Mouse (Mus musculus) forebrain, postnatal 0 days (tissue): ENCODE measurements around the gene Cxcl17. TPM values are rescaled to one million over a fixed set of nuclear protein-coding genes. Genes with fewer than 3 reads are reported as not detected.
A peak's percentile ranks its signal among the peaks of the same experiment; 100 is the strongest.

Experiments used
- ATAC-seq: fragments of 200-750 bp; cut with Nextera tagmentation; 2 replicates; pipeline ENCODE4 v1.8.0; 2017; ENCODE audit warnings: mild to moderate bottlenecking, moderate library complexity
- DNase-seq: peaks from one replicate; pipeline ENCODE4 v3.0.0-alpha.2; 2015
- H3K27ac ChIP-seq: fragments of 300-500 bp; sonication (generic); 2 replicates; pipeline ENCODE4 v1.5.1; 2014; ENCODE audit warnings: low read depth, mild to moderate bottlenecking, antibody characterized with exemption, low read length, moderate library complexity, mixed read lengths
- H3K27me3 ChIP-seq: fragments of 300-500 bp; sonication (generic); 2 replicates; pipeline ENCODE4 v1.6.1; 2014; ENCODE audit warnings: mild to moderate bottlenecking, low read length, mixed read lengths; ENCODE audit not compliant: insufficient read depth
- H3K36me3 ChIP-seq: fragments of 300-500 bp; sonication (generic); 2 replicates; pipeline ENCODE4 v1.6.1; 2014; ENCODE audit warnings: mild to moderate bottlenecking, moderate library complexity; ENCODE audit not compliant: insufficient read depth
- H3K4me1 ChIP-seq: fragments of 300-500 bp; sonication (generic); 2 replicates; pipeline ENCODE4 v1.6.1; 2014; ENCODE audit warnings: antibody characterized with exemption; ENCODE audit not compliant: insufficient read depth
- H3K4me2 ChIP-seq: fragments of 300-500 bp; sonication (generic); 2 replicates; pipeline ENCODE4 v1.6.1; 2014; ENCODE audit warnings: low read depth, mild to moderate bottlenecking, moderate library complexity
- H3K4me3 ChIP-seq: fragments of 300-500 bp; sonication (generic); 2 replicates; pipeline ENCODE4 v1.5.1; 2014; ENCODE audit warnings: low read depth, low read length, mixed read lengths
- H3K9ac ChIP-seq: fragments of 300-500 bp; sonication (generic); 2 replicates; pipeline ENCODE4 v1.6.1; 2014; ENCODE audit warnings: mild to moderate bottlenecking
- H3K9me3 ChIP-seq: fragments of 300-500 bp; sonication (generic); 2 replicates; pipeline ENCODE4 v1.6.1; 2016; ENCODE audit warnings: low read length
- CTCF ChIP-seq: sonication (generic); IDR thresholded peaks from 2 replicates; pipeline ENCODE4 v1.5.1; 2016; ENCODE audit warnings: antibody characterized with exemption, control low read depth, low read depth
- WGBS: fragments of 180-500 bp; shearing (Covaris S2); extraction: QIAGEN DNeasy Blood & Tissue Kit; methylation state at CpG from one replicate; pipeline ENCODE4 v1.1.7; 2014; 5-methylcytosine and 5-hydroxymethylcytosine counted together
- polyA plus RNA-seq: library from polyadenylated mRNA; unstranded; fragments of >200 nt; fragmentation: Nextera tagmentation; extraction: Ambion mirVana; gene quantifications from 2 replicates; pipeline ENCODE4 v1.2.1, GENCODE M21; 2015
- total RNA-seq: library from RNA; depleted of rRNA; stranded (reverse); fragments of >200 nt; gene quantifications from 2 replicates; pipeline ENCODE4 v1.2.3, GENCODE M21; 2014

Gene Cxcl17
- total and polyA plus RNA-seq, 2 experiments from 2014 or later = 0.35 TPM; not detected in 1

- Histone ChIP-seq H3K9ac (peak overlapping the region; percentile 1; the same call in 1 of the 2 replicates), H3K4me1 (peaks cover 22% of the 10 kb centered on the region), H3K36me3 (no peaks in the 10 kb centered on the region), H3K4me3 (peak overlapping the region; percentile 65), H3K27ac (peak overlapping the region; percentile 81), H3K4me2 (peak overlapping the region; percentile 65), H3K27me3 (no peaks in the 10 kb centered on the region), H3K9me3 (no peaks in the 10 kb centered on the region)
- TF ChIP-seq CTCF = no peak
- 92% methylated on average over 14 of the region's 14 CpGs for WGBS
- DNase-seq = no peak
- no peak for ATAC-seq
Observed at GRCm38 (mm10) chr7:25396621-25397020, 16.1 kb downstream of the Cxcl17 start.

GRCm38 (mm10) chr7:25395558-25396521 is 16.8 kb downstream of the Cxcl17 start:
- no peaks in the 10 kb centered on the region for H3K9me3 ChIP-seq
- H3K4me2 ChIP-seq = peak overlapping the region; percentile 65
- no peak for TF ChIP-seq CTCF
- no peaks in the 10 kb centered on the region for H3K36me3 ChIP-seq
- DNase-seq (peak; percentile 97), ATAC-seq (peak; percentile 99)
- H3K27ac ChIP-seq = peak overlapping the region; percentile 81
- H3K9ac ChIP-seq = peak overlapping the region; percentile 64
- peak overlapping the region; percentile 65 for H3K4me3 ChIP-seq
- H3K4me1 ChIP-seq = peaks cover 22% of the 10 kb centered on the region
- no peaks in the 10 kb centered on the region for H3K27me3 ChIP-seq
- WGBS = 6% methylated on average over 44 of the region's 52 CpGs

GRCm38 (mm10) chr7:25395186-25395557 is 17.5 kb downstream of the Cxcl17 start:
- Histone ChIP-seq H3K36me3 (no peaks in the 10 kb centered on the region), H3K4me1 (peaks cover 26% of the 10 kb centered on the region), H3K27me3 (no peaks in the 10 kb centered on the region), H3K9me3 (no peaks in the 10 kb centered on the region), H3K4me2 (peak overlapping the region; percentile 65), H3K9ac (peak overlapping the region; percentile 64), H3K27ac (peak overlapping the region; percentile 79), H3K4me3 (peak overlapping the region; percentile 65)
- DNase-seq (no peak), ATAC-seq (peak; percentile 58)
- WGBS = 1% methylated on average over 22 of the region's 22 CpGs
- no peak for TF ChIP-seq CTCF

DNA sequence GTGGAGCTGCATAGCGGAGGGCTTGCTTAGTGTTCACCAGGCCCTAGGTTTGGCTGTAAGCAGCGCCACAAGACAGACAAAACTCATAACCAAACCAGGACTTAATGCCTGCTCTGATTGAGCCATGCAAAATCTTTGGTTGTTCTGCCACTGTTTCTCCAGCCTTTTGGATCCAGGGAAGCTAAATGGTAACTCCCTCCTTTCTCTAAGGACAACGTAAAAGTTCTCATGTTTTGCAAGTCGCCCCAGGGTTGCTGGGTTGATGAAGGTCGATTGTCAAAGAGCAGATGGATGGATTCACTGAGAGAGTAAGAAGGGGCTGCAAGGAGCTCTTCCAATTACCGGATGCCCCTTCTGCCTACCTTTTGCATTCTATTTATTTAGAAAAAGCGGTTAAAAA is 17.9 kb downstream of the Cxcl17 start:
- Histone ChIP-seq H3K4me1 (peaks cover 28% of the 10 kb centered on the region), H3K36me3 (no peaks in the 10 kb centered on the region), H3K4me2 (peak overlapping the region; percentile 65), H3K9ac (peak overlapping the region; percentile 64), H3K4me3 (peak overlapping the region; percentile 65), H3K27ac (peak overlapping the region; percentile 79), H3K9me3 (no peaks in the 10 kb centered on the region), H3K27me3 (no peaks in the 10 kb centered on the region)
- ATAC-seq (no peak), DNase-seq (peak; percentile 25)
- TF ChIP-seq CTCF = no peak
- 17% methylated on average over 7 of the region's 7 CpGs for WGBS

GRCm38 (mm10) chr7:25393451-25394210 is 19.1 kb downstream of the Cxcl17 start:
- peaks cover 28% of the 10 kb centered on the region for H3K4me1 ChIP-seq
- H3K4me3 ChIP-seq = peak overlapping the region; percentile 65; the same call in 1 of the 2 replicates
- DNase-seq (no peak), ATAC-seq (no peak)
- no peak for TF ChIP-seq CTCF
- H3K36me3 ChIP-seq = no peaks in the 10 kb centered on the region
- no peaks in the 10 kb centered on the region for H3K27me3 ChIP-seq
- H3K27ac ChIP-seq = no peak overlapping the region
- H3K9me3 ChIP-seq = no peaks in the 10 kb centered on the region
- H3K9ac ChIP-seq = peak overlapping the region; percentile 64; the same call in 1 of the 2 replicates
- WGBS = 73% methylated on average over 8 of the region's 8 CpGs
- peak overlapping the region; percentile 65 for H3K4me2 ChIP-seq

- no peak for TF ChIP-seq CTCF
- Histone ChIP-seq H3K9me3 (no peaks in the 10 kb centered on the region), H3K27me3 (no peaks in the 10 kb centered on the region), H3K4me2 (no peak overlapping the region), H3K36me3 (peaks cover 7% of the 10 kb centered on the region), H3K27ac (no peak overlapping the region), H3K4me3 (no peak overlapping the region), H3K4me1 (peaks cover 28% of the 10 kb centered on the region), H3K9ac (peak overlapping the region; percentile 14; the same call in 1 of the 2 replicates)
- DNase-seq (no peak), ATAC-seq (no peak)
- 33% methylated on average over 7 of the region's 7 CpGs for WGBS
Observed at GRCm38 (mm10) chr7:25392851-25393250, 19.8 kb downstream of the Cxcl17 start.
